Mouse (Mus musculus) kidney, adult 2 months (tissue): ENCODE data around the gene Rad9a.

ENCODE experiments used
- CTCF ChIP-seq: fragments of 200-500 bp; conservative IDR thresholded peaks from 2 replicates; pipeline ENCODE4 v1.5.1; 2011; ENCODE audit warnings: low read depth, mild to moderate bottlenecking, control low read depth, low read length, moderate library complexity, mixed read lengths; ENCODE audit not compliant: insufficient read depth, insufficient read length
- POLR2A ChIP-seq: fragments of 200-500 bp; IDR thresholded peaks from one replicate; pipeline ENCODE4 v1.6.1; 2011; ENCODE audit warnings: low read depth, low read length, control low read depth

- TF ChIP-seq CTCF = no peak
- no peak for TF ChIP-seq POLR2A
These were observed 4.3 kb downstream of the Rad9a start for GRCm38 (mm10) chr19:4197180-4197579.
